Mouse (Mus musculus): ENCODE data around the gene Lnx2. TPM values are rescaled to one million over a fixed set of nuclear protein-coding genes. Genes with fewer than 3 reads are reported as not detected.
A peak's percentile ranks its signal among the peaks of the same experiment; 100 is the strongest.

The Lnx2 gene
- 1 to 10 TPM; 5.5 to 6.6 TPM for total RNA-seq (2021)
- long read RNA-seq, experiment 1, full-length matches to known transcripts, result 6 of 8 reads
- long read RNA-seq, experiment 1, partial matches to known transcripts, result 1 of 8 reads
- long read RNA-seq, experiment 1, other reads (novel, unspliced or antisense), result 1 of 8 reads
- long read RNA-seq, experiment 2, full-length matches to known transcripts, result 5 of 7 reads
- long read RNA-seq, experiment 2, partial matches to known transcripts, result 0 of 7 reads
- long read RNA-seq, experiment 2, other reads (novel, unspliced or antisense), result 2 of 7 reads

- Histone ChIP-seq H3K4me3 (peak within 1 kb of the TSS; percentile 82), H3K27ac (peak within 1 kb of the TSS; percentile 87)
- peak; percentile 74 for TF ChIP-seq CTCF (conservative IDR thresholded peaks at IDR 0.05)
- peak; percentile 98 for DNase-seq (ENCODE audit: low spot score in 2 of 2)
These were observed at the start of gene Lnx2 for GRCm38 (mm10) chr5:147076026-147076798. Gene Lnx2, minus strand, starts transcription at chr5:147076586.

GRCm38 (mm10) chr5:147125542-147126185 is 49.3 kb upstream of the Lnx2 start:
- DNase-seq (ENCODE audit: low spot score in 2 of 2), result no peak
- TF ChIP-seq CTCF (conservative IDR thresholded peaks at IDR 0.05), result no peak
- Histone ChIP-seq H3K4me3 (no peak overlapping the region), H3K27ac (no peak overlapping the region)

GRCm38 (mm10) chr5:147124794-147125193 is 48.4 kb upstream of the Lnx2 start:
- no peak for TF ChIP-seq CTCF (conservative IDR thresholded peaks at IDR 0.05)

GRCm38 (mm10) chr5:147121146-147121545 is 44.8 kb upstream of the Lnx2 start:
- peak; percentile 58 for TF ChIP-seq CTCF (conservative IDR thresholded peaks at IDR 0.05)
- H3K4me3 ChIP-seq, result no peak overlapping the region
- no peak overlapping the region for H3K27ac ChIP-seq
- DNase-seq (ENCODE audit: low spot score in 2 of 2), result no peak

More at GRCm38 (mm10) chr5:147124794-147125193, 48.4 kb upstream of the Lnx2 start:
- no peak for DNase-seq (ENCODE audit: low spot score in 2 of 2)
- Histone ChIP-seq H3K27ac (no peak overlapping the region), H3K4me3 (no peak overlapping the region)

- no peak for TF ChIP-seq CTCF (conservative IDR thresholded peaks at IDR 0.05)
- Histone ChIP-seq H3K4me3 (no peak overlapping the region), H3K27ac (no peak overlapping the region)
- DNase-seq (ENCODE audit: low spot score in 2 of 2), result no peak
These were observed 40.6 kb upstream of the Lnx2 start for GRCm38 (mm10) chr5:147117027-147117426.

GRCm38 (mm10) chr5:147115631-147116030 is 39.2 kb upstream of the Lnx2 start:
- Histone ChIP-seq H3K4me3 (no peak overlapping the region), H3K27ac (no peak overlapping the region)
- DNase-seq (ENCODE audit: low spot score in 2 of 2), result no peak
- peak; percentile 46 for TF ChIP-seq CTCF (conservative IDR thresholded peaks at IDR 0.05)

GRCm38 (mm10) chr5:147114738-147115137 is 38.4 kb upstream of the Lnx2 start:
- no peak for DNase-seq (ENCODE audit: low spot score in 2 of 2)
- Histone ChIP-seq H3K4me3 (no peak overlapping the region), H3K27ac (no peak overlapping the region)
- peak; percentile 53 for TF ChIP-seq CTCF (conservative IDR thresholded peaks at IDR 0.05)

GRCm38 (mm10) chr5:147108861-147109591 is 32.6 kb upstream of the Lnx2 start:
- TF ChIP-seq CTCF (conservative IDR thresholded peaks at IDR 0.05), result no peak
- Histone ChIP-seq H3K4me3 (no peak overlapping the region), H3K27ac (no peak overlapping the region)
- DNase-seq (ENCODE audit: low spot score in 2 of 2), result no peak

GRCm38 (mm10) chr5:147107276-147107675 is 30.9 kb upstream of the Lnx2 start:
- no peak for TF ChIP-seq CTCF (conservative IDR thresholded peaks at IDR 0.05)
- Histone ChIP-seq H3K4me3 (no peak overlapping the region), H3K27ac (no peak overlapping the region)
- DNase-seq (ENCODE audit: low spot score in 2 of 2), result no peak

GRCm38 (mm10) chr5:147102295-147102694 is 25.9 kb upstream of the Lnx2 start:
- TF ChIP-seq CTCF (conservative IDR thresholded peaks at IDR 0.05), result no peak
- no peak for DNase-seq (ENCODE audit: low spot score in 2 of 2)
- Histone ChIP-seq H3K4me3 (no peak overlapping the region), H3K27ac (no peak overlapping the region)

GRCm38 (mm10) chr5:147100180-147100579 is 23.8 kb upstream of the Lnx2 start:
- no peak overlapping the region for H3K4me3 ChIP-seq
- TF ChIP-seq CTCF (conservative IDR thresholded peaks at IDR 0.05), result no peak
- H3K27ac ChIP-seq, result no peak overlapping the region
- no peak for DNase-seq (ENCODE audit: low spot score in 2 of 2)

GRCm38 (mm10) chr5:147098667-147099066 is 22.3 kb upstream of the Lnx2 start:
- TF ChIP-seq CTCF (conservative IDR thresholded peaks at IDR 0.05), result no peak
- no peak overlapping the region for H3K27ac ChIP-seq
- no peak overlapping the region for H3K4me3 ChIP-seq
- no peak for DNase-seq (ENCODE audit: low spot score in 2 of 2)

GRCm38 (mm10) chr5:147096586-147096985 is 20.2 kb upstream of the Lnx2 start:
- no peak for TF ChIP-seq CTCF (conservative IDR thresholded peaks at IDR 0.05)
- Histone ChIP-seq H3K27ac (no peak overlapping the region), H3K4me3 (no peak overlapping the region)
- no peak for DNase-seq (ENCODE audit: low spot score in 2 of 2)
